8 mouse cellular contexts compared by ENCODE assay signal in the genomic region with DNA sequence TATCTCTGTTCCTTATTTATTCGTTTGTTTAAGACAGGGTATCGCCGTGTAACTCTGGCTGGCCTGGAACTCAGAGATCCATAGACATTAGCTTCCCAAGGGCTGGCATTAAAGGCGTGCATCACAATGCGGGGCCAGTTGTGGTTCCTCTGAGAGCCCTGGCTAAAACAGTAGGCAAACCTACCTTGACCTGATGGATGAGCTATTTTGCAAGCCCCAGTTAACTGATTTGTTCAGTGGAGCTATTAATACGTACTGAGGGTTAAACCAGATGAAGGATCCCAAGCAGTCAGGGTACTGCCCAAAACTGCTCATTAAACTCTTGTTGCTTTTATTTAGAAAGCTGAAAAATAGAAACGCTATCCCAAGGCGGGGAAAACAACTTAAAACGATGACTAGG. TPM values are rescaled to one million over a fixed set of nuclear protein-coding genes. Genes with fewer than 3 reads are reported as not detected.
DNase-seq lines count a peak whose midpoint lies in the region; ATAC-seq lines count a peak whose summit lies in the region.

No protein-coding gene starts in this region.

- peaks cover 4% of the 10 kb centered on the region for H3K4me1 ChIP-seq in neural tube, embryonic 11.5 days (ENCODE audit: control insufficient read depth, insufficient read depth, low read length)
- peaks cover 11% of the 10 kb centered on the region for H3K4me1 ChIP-seq in limb, embryonic 12.5 days (replicated peaks)
- peaks cover 11% of the 10 kb centered on the region for H3K4me1 ChIP-seq in stomach, embryonic 16.5 days (ENCODE audit: control insufficient read depth, insufficient read depth, low read length)

- ATAC-seq in neural tube, embryonic 11.5 days (ENCODE audit: insufficient read depth, low FRiP score, low TSS enrichment): no peak
- 0 out of 2 replicates have a peak, but pooled peaks have one; percentile 2 for ATAC-seq in limb, embryonic 12.5 days (ENCODE audit: insufficient number of reproducible peaks, insufficient read depth, low FRiP score, low TSS enrichment, low read depth)
- no peak for ATAC-seq in stomach, embryonic 16.5 days (ENCODE audit: insufficient read depth, low FRiP score)

- peak overlapping the region; percentile 45 for H3K9ac ChIP-seq in neural tube, embryonic 11.5 days (ENCODE audit: low read length)
- H3K9ac ChIP-seq in limb, embryonic 12.5 days (replicated peaks): peak overlapping the region; percentile 96
- peak overlapping the region; percentile 84 for H3K9ac ChIP-seq in stomach, embryonic 16.5 days (ENCODE audit: low read length)

- H3K36me3 ChIP-seq in neural tube, embryonic 11.5 days (ENCODE audit: control insufficient read depth, insufficient read depth, low read length): peaks cover 2% of the 10 kb centered on the region; the same call in 1 of the 2 replicates
- peaks cover 19% of the 10 kb centered on the region for H3K36me3 ChIP-seq in limb, embryonic 12.5 days
- H3K36me3 ChIP-seq in stomach, embryonic 16.5 days (ENCODE audit: control insufficient read depth, insufficient read depth, low read length): no peaks in the 10 kb centered on the region

- H3K27ac ChIP-seq in neural tube, embryonic 11.5 days (ENCODE audit: low read depth, low read length): no peak overlapping the region
- peak overlapping the region; percentile 84 for H3K27ac ChIP-seq in limb, embryonic 12.5 days
- H3K27ac ChIP-seq in stomach, embryonic 16.5 days (ENCODE audit: low read length): peak overlapping the region; percentile 91

- H3K4me2 ChIP-seq in neural tube, embryonic 11.5 days (ENCODE audit: low read depth): peak overlapping the region; percentile 54
- H3K4me2 ChIP-seq in limb, embryonic 12.5 days: peak overlapping the region; percentile 69
- peak overlapping the region; percentile 71 for H3K4me2 ChIP-seq in stomach, embryonic 16.5 days (ENCODE audit: low read depth, low read length)

- WGBS in neural tube, embryonic 11.5 days: 37% methylated on average over 9 of the region's 9 CpGs
- WGBS in limb, embryonic 12.5 days: 43% methylated on average over 9 of the region's 9 CpGs
- 29% methylated on average over 9 of the region's 9 CpGs for WGBS in stomach, embryonic 16.5 days

- peak; percentile 10 for DNase-seq in cerebellum, adult 11 months
- DNase-seq in cerebellum, adult 9-10 months: no peak
- DNase-seq in neural tube, embryonic 11.5 days (ENCODE audit: low spot score): no peak
- DNase-seq in neural tube, embryonic 10.5 days (ENCODE audit: extremely low spot score, low spot score): no peak
- DNase-seq in retina, postnatal 1 day: no peak
- DNase-seq in right cerebral cortex, adult 2 months (ENCODE audit: low spot score in 2 of 2): no peak

- no peaks in the 10 kb centered on the region for H3K27me3 ChIP-seq in neural tube, embryonic 11.5 days (ENCODE audit: control insufficient read depth, insufficient read depth, low read length)
- H3K27me3 ChIP-seq in limb, embryonic 12.5 days: no peaks in the 10 kb centered on the region
- no peaks in the 10 kb centered on the region for H3K27me3 ChIP-seq in stomach, embryonic 16.5 days (ENCODE audit: control insufficient read depth, insufficient read depth, low read length)

- H3K9me3 ChIP-seq in neural tube, embryonic 11.5 days (ENCODE audit: control insufficient read depth, low read length): no peaks in the 10 kb centered on the region
- no peaks in the 10 kb centered on the region for H3K9me3 ChIP-seq in limb, embryonic 12.5 days
- no peaks in the 10 kb centered on the region for H3K9me3 ChIP-seq in stomach, embryonic 16.5 days (replicated peaks; ENCODE audit: control insufficient read depth, low read length)

- H3K4me3 ChIP-seq in neural tube, embryonic 11.5 days (ENCODE audit: low read depth, low read length): peak overlapping the region; percentile 99
- H3K4me3 ChIP-seq in limb, embryonic 12.5 days (replicated peaks): peak overlapping the region; percentile 96
- peak overlapping the region; percentile 94 for H3K4me3 ChIP-seq in stomach, embryonic 16.5 days (replicated peaks; ENCODE audit: low read length)

RNA-seq across cellular contexts. Expression of a gene that starts 0.6 kb away (rescaled TPM):
- polyA plus RNA-seq in neural tube, embryonic 11.5 days (2014; fragmentation: Nextera tagmentation; extraction: Ambion mirVana): 252 and 255 TPM in 2 replicates
- 239 TPM in 2 replicates for polyA plus RNA-seq in limb, embryonic 12.5 days (2016; fragmentation: Nextera tagmentation; extraction: Ambion mirVana)
- 232 and 247 TPM in 2 replicates for polyA plus RNA-seq in stomach, embryonic 16.5 days (2015; fragmentation: Nextera tagmentation; extraction: Ambion mirVana)

RNA-seq across cellular contexts. Expression of a gene that starts 15.8 kb away (rescaled TPM):
- polyA plus RNA-seq in neural tube, embryonic 11.5 days (2014; fragmentation: Nextera tagmentation; extraction: Ambion mirVana): 35.5 and 35.7 TPM in 2 replicates
- polyA plus RNA-seq in limb, embryonic 12.5 days (2016; fragmentation: Nextera tagmentation; extraction: Ambion mirVana): 43.7 and 45.7 TPM in 2 replicates
- 11.7 and 14.5 TPM in 2 replicates for polyA plus RNA-seq in stomach, embryonic 16.5 days (2015; fragmentation: Nextera tagmentation; extraction: Ambion mirVana)

RNA-seq across cellular contexts. Expression of a gene that starts 31.2 kb away (rescaled TPM):
- 283 and 285 TPM in 2 replicates for polyA plus RNA-seq in neural tube, embryonic 11.5 days (2014; fragmentation: Nextera tagmentation; extraction: Ambion mirVana)
- polyA plus RNA-seq in limb, embryonic 12.5 days (2016; fragmentation: Nextera tagmentation; extraction: Ambion mirVana): 234 and 242 TPM in 2 replicates
- polyA plus RNA-seq in stomach, embryonic 16.5 days (2015; fragmentation: Nextera tagmentation; extraction: Ambion mirVana): 156 and 158 TPM in 2 replicates

RNA-seq across cellular contexts. Expression of a gene that starts 35.5 kb away (rescaled TPM):
- polyA plus RNA-seq in neural tube, embryonic 11.5 days (2014; fragmentation: Nextera tagmentation; extraction: Ambion mirVana): 11.8 and 12.8 TPM in 2 replicates
- polyA plus RNA-seq in limb, embryonic 12.5 days (2016; fragmentation: Nextera tagmentation; extraction: Ambion mirVana): 10.8 and 12.2 TPM in 2 replicates
- polyA plus RNA-seq in stomach, embryonic 16.5 days (2015; fragmentation: Nextera tagmentation; extraction: Ambion mirVana): 16.0 and 16.2 TPM in 2 replicates

Comparison
In these comparisons a context has a peak if more than half of its experiments do, and no peak if none do; other contexts are left out.
1. H3K9ac ChIP-seq: peak in every context shown above with its lines; median percentile 96 in limb, embryonic 12.5 days; 84 in stomach, embryonic 16.5 days; 45 in neural tube, embryonic 11.5 days.